Mouse (Mus musculus) cerebral cortex, adult 2 months (tissue): ENCODE measurements around the gene Atp1b1.

Source experiments
- WGBS: fragments of 180-500 bp; shearing (Covaris S2); methylation state at CpG from one replicate; pipeline ENCODE4 v1.1.7; 2018; 5-methylcytosine and 5-hydroxymethylcytosine counted together

The Atp1b1 gene

DNA sequence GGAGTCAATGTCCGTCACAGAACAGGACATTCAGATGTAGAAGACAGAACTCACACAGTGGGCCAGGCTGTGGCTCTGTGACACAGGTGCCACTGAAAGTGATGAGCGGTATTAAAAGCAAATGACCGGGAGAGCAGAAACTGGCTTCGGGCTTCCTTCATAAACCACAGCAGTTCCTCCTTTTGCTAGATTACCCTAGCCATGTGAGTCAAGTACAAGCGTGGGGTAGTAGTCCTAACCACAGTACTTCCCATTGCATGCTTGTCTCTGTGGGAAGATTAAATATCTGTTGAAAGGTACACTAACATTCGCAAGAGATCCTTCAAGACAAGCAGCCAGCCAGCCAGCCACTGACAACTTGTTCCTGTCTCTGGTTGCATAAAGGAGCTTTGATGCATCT, 17.9 kb downstream of the Atp1b1 start:
- 68% methylated on average over 6 of the region's 6 CpGs for WGBS

DNA sequence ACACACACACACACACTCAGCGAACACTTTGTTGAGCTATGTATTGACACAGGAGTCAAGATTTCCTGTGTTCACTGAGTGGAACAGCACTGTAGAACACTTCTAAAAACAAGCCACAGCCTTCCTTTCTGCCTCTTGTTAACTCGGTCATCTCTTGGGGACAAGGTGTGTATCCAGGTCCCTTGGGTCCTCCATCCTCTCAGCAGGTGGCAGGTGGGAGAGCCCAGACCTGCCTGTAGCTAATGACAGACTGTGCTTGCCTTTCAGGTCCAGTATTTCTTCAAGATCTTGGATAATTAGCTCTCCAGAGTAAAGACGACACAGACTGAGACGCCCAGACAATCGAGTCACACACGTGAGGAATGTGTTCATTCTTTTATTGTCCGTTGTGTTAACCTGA, 21.4 kb downstream of the Atp1b1 start:
- 50% methylated on average over 7 of the region's 7 CpGs for WGBS

GRCm38 (mm10) chr1:164434049-164434448, 24.1 kb downstream of the Atp1b1 start:
- WGBS, result 75% methylated on average over 6 of the region's 6 CpGs

DNA sequence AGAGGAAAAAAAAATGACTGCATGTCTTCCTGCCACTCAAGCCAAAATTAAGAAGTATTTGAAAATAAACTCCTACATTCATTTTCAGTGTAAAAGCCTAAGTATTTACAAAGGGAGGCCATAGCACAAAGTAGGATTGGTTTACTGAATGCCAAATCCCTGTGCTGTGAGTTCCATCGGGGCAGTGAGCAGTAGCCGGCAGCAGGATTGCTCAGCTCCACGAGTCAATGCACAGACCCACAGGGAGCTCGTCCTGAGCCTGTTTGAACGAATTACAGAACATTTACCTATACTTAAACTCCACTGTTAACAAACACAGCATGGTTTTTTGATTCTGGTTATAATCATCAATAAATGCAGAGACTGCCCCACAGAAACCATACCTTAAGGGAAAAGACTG, 25.5 kb downstream of the Atp1b1 start:
- 82% methylated on average over 5 of the region's 5 CpGs for WGBS

DNA sequence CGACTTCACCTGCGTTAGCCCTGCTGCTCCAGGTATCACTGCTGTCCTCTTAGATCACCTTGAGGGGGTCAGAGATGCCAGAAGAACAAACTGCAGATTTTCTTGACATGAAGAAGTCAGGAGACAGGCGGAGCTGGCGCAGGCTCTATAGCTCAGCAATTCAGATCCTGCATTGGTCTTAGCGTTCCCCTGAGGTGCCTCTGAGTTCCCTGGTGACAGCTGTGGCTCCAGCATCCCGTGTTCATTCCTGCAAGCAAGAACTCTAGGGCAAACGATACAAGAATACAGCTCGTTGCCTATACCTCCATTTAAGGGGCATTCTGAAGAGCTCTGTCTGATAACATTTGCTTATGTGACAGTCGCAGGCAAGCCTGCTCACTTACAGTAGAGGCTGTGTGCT, 29.5 kb downstream of the Atp1b1 start:
- 66% methylated on average over 9 of the region's 9 CpGs for whole genome bisulfite sequencing

DNA sequence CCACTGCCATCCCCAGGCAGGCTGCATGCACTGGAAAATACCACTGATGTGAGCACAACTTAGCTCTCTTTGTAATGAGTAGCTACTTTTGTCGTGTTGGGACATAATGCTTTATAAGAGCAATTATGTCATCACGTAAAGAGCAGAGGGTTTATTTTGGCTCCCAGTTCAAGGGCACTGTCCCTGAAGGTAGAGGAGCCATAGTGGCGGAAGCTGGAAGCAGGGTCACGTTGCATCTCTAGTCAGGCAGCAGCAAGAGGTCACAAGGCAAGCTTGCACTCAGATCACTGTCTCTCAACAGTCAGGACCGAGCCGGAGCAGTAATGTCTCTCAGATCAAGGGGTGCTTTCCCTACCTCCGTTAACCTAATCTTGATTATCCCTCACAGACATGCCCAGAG, 30.4 kb downstream of the Atp1b1 start:
- 83% methylated on average over 7 of the region's 7 CpGs for WGBS

GRCm38 (mm10) chr1:164426227-164426626, 31.9 kb downstream of the Atp1b1 start:
- 88% methylated on average over 7 of the region's 7 CpGs for WGBS

DNA sequence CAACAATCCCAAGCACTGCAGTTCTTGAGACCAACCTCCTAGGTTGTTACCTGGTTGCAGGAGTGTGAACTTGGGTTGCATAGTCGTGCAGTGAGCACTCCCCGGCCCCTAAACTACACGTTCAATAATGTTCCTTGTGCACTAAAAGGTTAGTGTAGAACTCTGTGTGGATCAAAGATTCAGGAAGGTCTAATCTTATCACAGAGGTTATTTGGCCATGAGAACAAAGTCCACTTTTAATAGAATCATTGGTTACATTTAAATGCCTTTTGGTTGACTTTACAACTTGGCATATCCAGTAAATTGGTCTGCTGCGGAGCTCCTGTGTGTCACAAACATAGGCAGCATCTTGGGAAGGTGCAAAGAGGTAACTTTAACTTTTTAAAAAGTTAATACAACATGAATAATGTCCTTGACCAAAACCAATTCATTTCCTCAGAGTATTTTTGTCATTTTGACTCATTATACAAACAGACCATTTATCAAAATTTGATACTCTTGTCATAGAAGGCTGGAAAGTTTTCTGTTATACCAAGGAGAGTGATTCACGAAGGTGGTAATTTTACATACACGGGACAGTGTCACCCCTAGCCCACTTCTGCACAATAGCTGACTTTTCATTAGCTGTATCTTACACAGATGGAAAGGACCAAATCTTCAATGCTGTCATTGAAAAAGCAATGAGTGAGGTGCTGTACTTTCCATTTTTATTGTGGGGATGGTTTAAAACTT, 37.4 kb downstream of the Atp1b1 start:
- 89% methylated on average over 6 of the region's 6 CpGs for WGBS

- WGBS, result 88% methylated on average over 8 of the region's 8 CpGs
These were observed 38.8 kb downstream of the Atp1b1 start for GRCm38 (mm10) chr1:164419401-164419800.

- WGBS, result 94% methylated on average over 10 of the region's 10 CpGs
These were observed 39.8 kb downstream of the Atp1b1 start for GRCm38 (mm10) chr1:164418320-164418719.

DNA sequence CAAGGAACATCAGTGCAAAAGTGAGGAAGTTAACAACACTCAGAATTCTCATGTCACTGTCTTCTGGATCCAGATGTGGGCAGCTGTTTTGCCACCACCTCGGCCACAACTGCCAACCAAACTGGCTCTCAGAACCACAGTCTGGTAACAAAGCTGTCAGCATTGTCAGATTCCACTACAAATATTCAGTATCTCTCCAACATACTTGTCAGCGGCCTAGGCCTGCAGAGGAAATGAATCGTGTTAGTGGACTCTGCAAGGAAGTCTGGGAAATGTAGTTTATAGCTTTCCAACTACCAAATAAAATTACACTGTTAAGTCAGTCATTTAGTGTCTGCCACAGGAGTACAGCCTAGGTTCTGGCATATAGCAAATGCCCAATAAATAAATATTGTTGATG, 40.6 kb downstream of the Atp1b1 start:
- WGBS, result 76% methylated on average over 3 of the region's 3 CpGs

GRCm38 (mm10) chr1:164416692-164417394, 41.3 kb downstream of the Atp1b1 start:
- 88% methylated on average over 12 of the region's 12 CpGs for WGBS

- WGBS, result 90% methylated on average over 2 of the region's 2 CpGs
These were observed 42.8 kb downstream of the Atp1b1 start for GRCm38 (mm10) chr1:164415347-164415751.

- 99% methylated on average over 11 of the region's 11 CpGs for WGBS
These were observed 44.5 kb downstream of the Atp1b1 start for GRCm38 (mm10) chr1:164413608-164414007.

DNA sequence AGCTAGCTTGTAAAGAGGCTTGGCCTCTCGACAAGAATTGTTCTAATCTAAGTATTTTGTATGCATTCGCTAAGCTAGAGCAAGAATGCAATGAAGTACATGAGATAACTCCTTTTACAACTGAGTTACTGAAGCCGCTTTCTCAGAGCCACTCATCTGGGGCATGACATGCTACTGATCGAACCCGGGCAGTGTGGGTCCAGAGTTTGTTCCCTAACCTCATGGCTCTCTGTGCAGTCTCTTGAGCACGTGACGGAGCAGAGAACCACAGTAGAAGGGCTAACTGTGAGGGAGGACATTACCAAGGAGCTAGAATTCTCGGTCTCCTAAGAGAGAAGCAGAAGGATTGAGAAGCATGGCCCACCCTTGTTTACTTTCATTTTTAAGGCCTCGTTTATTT, 45.2 kb downstream of the Atp1b1 start:
- 96% methylated on average over 9 of the region's 9 CpGs for WGBS

GRCm38 (mm10) chr1:164411306-164411705, 46.8 kb downstream of the Atp1b1 start:
- 94% methylated on average over 7 of the region's 7 CpGs for WGBS

- 83% methylated on average over 2 of the region's 2 CpGs for WGBS
These were observed 49.5 kb downstream of the Atp1b1 start for GRCm38 (mm10) chr1:164408655-164409054.

DNA sequence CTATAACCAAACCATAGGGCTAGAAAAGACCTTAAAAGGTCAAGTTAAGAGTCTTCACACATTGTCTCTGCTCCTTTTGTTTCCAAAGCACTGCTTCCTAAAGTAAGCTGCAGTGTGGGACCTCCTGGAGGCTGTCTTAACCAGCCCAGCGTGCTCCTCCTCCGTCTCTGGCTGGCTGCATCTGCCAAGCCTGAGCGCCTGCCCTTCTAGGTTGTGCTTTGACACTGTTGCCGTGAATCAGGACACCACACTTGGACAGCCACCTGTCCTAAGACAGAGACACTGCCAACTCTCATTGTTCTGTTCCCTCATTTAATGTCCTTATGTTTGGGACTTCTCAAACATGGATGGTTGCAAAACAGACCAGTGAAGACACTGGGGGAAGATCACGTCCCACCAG, 51.6 kb downstream of the Atp1b1 start:
- WGBS, result 63% methylated on average over 5 of the region's 5 CpGs

- WGBS, result 71% methylated on average over 5 of the region's 5 CpGs
These were observed 52.8 kb downstream of the Atp1b1 start for GRCm38 (mm10) chr1:164405385-164405802.

GRCm38 (mm10) chr1:164399578-164399977, 58.6 kb downstream of the Atp1b1 start:
- WGBS, result 95% methylated on average over 3 of the region's 3 CpGs

- WGBS, result 40% methylated on average over 4 of the region's 4 CpGs
These were observed 60.5 kb downstream of the Atp1b1 start for GRCm38 (mm10) chr1:164397672-164398071.

DNA sequence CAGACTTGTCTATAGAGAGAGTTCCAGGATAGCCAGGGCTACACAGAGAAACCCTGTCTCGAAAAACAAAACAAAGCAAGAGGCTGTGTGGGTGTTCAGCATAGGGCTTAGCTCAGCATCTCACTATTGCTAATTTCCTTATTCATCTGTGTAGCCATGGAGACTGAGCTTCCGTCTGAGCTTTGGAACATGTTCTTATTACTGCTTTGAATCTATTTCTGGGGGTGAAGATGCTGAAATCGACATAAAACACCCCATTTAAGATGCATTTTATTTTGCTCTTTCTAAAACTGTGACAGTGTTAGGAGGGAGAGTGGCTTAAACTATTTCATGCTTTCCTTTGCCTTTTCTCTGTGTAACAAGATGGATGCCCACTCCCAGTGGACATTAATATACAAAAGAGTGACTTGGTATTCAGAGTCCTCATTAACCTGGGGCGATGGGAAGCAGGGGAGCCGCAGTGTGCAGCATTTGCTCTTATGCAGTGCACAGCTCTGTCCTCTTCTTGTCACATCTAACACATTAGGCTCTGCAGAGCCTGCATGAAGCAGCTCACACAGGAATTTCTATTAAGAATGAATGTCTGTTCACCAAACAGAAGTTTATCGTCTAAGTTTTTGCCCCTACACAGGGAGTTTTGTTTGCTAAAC, 62.9 kb downstream of the Atp1b1 start:
- WGBS, result 20% methylated on average over 6 of the region's 6 CpGs

DNA sequence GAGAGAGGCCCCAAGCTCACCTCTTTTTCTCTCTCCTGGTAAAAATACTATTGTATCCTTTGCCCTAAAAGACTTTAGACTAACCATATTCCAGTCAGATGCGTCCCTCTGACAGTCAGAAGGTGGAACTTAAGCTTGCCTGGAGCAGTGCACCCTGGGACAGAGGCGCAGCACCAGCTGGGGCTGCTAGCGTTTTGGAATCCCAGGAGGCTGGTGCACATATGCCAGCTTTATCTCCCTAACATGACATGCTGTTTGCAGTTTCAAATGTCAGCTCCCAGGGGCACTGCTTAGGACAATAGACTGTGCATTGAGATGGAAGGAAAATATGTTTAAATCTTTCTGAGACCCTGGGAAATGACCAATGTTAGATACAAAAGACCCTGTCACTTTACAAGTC, 66.0 kb downstream of the Atp1b1 start:
- 56% methylated on average over 3 of the region's 3 CpGs for WGBS
